Mouse (Mus musculus) adrenal gland (tissue): ENCODE measurements around the gene Rgs14.

ENCODE experiments used
- intact Hi-C: fragments of 180-260 bp; cut with DNase I; formaldehyde crosslinking; loops from one replicate; pipeline ENCODE4 v1.15.1; 2025

Gene Rgs14

DNA sequence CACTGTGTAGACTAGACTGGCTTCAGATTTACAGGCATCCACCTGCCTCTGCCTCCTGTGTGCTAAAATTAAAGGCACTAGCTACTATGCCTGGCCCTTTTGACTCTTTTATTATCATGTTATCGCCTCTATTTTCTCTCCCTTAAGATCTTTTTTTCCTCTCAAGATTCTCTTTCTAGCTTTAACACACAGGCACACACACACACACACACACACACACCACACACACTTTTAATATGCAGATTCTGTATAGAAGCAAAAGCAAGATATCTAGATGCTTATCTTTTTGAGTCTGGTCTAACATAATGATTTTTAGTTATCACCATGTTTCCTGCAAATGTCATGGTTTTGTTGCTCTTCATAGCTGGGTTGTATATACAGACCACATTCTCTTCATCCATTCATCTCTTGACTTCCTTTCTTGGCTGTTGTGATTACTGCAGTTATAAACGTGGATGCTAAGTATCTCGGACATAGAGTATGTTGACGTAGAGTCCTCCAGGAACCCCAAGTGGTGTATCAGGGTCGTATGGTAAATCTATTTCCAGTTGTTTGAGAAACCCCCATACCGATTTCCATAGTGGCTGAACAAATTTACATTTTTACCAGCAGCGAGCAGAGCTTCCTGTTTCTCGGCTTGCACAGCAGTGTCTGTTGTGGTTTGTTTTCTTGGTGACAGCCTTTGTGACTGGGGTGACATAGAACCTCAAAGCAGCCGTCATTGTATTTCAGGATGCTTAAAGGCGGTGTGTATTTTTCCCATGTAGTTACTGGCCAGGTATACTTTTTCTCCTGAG is 62.6 kb downstream of the Rgs14 start:
- intact Hi-C loops = no loop called here
